Mouse (Mus musculus): ENCODE measurements around the gene Ugt1a8.

Ugt1a8 gene

DNA sequence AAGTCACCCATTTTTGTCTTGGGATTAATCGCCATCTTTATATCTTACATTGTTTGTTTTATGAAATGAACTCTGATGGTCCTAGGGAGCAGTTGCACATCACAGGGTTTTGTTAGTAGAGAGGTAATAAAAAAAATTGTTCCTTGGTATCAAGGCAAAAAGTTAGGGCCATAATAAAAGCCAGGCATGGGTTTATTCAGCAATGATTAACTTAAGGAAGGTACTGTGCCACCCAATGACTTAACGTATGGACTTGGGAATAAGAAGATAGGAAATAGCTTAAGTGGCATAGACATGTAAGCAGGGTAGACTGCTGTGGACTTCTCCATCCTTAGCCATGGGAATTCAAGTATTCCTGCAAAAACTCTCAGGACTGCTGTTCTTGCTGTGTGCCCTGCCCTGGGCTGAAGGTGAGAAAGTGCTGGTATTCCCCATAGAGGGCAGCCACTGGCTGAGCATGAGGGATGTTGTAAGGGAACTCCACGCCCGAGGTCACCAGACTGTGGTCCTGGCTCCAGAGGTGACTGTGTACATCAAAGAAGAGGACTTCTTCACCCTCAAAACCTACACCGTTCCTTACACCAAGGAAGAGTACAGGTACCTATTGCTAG is 98.8 kb downstream of the Ugt1a8 start:
- DNase-seq (ENCODE audit: low read depth, low spot score): no peak

DNA sequence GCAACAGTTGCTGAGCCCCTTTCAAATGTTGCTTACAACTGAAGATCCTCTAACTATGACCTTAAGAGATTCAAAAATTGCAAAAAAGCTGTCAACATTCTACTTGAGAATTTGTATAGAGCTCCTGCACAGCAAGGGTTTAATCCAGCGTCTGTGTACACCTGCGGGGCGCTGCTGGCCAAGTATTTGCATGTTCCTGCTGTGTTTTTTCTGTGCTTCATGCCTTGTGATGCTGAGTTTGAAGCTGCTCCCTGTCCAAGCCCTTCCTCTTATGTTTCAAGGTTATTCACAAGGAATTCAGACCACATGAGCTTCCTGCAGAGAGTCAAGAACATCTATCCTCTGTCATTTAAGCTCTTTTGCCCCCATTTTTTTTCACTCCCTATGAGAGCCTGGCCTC is 104.5 kb downstream of the Ugt1a8 start:
- DNase-seq (ENCODE audit: low read depth, low spot score): no peak

DNA sequence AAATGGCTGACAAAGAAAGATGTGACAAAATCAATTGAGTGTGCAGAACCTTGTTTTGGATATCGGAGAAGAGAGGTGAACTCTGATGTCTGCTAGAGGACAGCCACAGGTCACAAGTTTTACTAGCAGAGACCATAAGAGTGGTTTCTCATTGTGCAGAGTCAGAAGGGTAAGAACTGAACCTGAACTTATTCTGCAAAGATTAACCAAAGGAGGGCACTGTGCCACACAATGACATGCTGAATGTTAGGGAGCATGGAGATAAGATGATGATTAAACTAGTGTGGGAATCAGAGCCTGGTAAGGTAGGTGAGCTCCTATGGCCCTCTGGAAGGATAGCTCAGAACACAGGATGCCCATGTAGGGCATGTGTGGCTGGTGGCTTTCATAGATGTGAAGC is 108.1 kb downstream of the Ugt1a8 start:
- no peak for DNase-seq (ENCODE audit: low read depth, low spot score)

DNA sequence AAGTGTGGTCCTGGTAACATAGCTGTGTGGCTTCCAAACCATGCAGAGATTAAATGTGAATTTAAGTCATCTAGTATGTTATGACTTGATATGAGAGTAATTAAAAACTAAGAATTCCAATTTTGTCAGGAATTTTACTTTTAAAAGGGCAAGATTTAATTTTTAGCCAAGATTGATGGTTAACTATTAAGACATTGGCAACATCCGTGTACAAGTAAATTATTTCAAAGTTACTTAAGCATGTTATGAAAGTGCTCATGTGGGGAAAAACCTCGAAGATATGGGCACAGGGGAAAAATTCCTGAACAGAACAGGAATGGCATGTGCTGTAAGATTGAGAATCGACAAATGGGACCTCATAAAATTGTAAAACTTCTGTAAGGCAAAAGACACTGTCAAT is 109.8 kb downstream of the Ugt1a8 start:
- no peak for DNase-seq (ENCODE audit: low read depth, low spot score)

DNA sequence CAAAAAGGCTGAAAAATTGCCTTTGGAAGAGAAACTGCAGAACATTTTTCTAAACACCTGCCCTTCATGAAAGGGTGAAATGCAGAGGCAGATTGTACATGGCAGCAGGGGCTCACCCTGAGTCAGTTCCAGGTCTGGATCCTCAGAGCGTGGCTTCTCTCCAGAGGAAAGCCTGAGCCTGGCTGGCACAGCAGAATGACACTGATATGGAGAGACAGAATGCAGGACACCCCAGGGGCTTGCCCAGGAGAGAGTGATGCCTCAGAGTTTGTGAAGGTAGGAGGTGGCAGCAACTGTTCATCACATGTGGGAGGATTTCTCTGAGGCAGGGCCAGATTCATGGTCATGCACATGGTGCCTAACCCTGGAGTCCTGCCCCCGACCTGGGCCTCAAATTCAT is 112.4 kb downstream of the Ugt1a8 start:
- no peak for DNase-seq (ENCODE audit: low read depth, low spot score)

DNA sequence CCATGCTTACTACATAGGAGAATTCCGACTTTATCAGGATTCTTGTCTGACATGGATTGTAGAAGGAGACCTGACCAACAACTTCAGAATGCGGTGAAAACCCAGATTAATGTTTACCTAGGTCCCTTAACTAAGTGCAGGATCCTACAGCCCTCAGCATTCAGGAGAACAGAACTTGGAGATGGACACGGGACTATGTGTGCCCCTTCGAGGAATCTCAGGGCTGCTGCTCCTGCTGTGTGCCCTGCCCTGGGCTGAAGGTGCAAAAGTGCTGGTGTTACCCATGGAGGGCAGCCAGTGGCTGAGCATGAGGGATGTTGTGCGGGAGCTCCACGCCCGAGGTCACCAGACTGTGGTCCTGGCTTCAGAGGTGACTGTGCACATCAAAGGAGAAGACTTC is 112.8 kb downstream of the Ugt1a8 start, which contains the start of gene Ugt1a2:
TSS of gene Ugt1a2 (plus strand) at position 146 of the 400 bp plus-strand sequence.
- DNase-seq (ENCODE audit: low read depth, low spot score): no peak

DNA sequence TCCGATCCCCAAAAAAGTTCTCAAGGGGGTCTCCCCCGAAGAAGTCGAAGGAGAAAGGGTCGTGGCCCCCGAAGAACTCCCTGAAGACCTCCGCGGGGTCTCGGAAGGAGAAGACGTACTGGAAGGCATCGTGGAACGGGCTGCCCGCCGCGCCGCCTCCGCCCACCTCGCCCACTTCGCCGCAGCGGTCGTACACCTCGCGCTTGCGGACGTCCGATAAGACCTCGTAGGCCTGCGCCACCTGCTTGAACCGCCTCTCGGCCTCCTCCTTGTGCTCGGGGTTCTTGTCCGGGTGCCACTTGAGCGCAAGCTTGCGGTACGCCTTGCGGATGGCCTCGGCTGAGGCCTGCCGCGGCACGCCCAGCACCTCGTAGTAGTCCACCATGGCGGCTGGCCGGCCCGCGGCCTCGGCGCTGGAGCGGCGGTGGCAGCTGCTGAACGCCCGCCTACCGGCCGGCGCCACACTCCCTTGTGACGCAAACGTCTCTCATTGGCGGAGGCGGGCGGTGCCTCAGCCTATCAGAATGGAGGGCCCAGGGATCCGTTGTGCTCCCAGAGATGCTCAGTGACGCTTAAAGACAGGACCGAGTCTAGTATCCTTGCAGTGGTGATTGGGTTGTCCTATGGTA is 117.8 kb downstream of the Ugt1a8 start, which contains the start of gene Dnajb3:
TSS of gene Dnajb3 (minus strand) at position 489 of the 629 bp plus-strand sequence.
- DNase-seq (ENCODE audit: low read depth, low spot score): no peak

DNA sequence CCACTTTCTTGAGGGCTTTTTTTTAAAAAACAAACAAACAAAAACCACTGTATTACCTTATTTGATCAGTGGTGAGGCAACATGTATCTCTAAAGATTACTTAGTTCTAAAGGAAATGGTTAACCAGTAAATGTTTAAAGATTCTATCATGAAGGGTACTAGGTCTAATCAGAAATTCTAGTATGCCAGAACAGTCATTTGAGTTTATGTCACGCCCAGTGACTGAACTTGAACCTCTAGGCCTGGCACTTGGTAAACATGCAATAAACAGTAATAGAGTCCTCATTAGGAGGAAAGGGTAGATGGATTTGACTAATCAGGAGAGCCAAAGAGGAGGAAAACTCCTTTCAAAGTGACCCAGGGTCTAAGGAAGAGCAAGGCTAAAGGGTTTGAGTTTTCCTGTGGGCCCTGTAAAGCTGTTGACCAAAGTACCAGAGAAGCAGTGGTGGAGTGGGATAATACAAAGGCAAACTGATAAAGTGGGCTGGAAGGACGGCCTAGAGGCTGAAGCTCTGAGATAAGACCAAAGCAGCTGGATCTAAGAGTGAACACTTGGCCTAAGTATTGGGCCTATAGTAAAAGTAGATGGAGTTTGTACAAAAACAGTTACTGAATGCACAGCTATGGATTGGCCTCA is 119.3 kb downstream of the Ugt1a8 start:
- no peak for DNase-seq (ENCODE audit: low read depth, low spot score)

DNA sequence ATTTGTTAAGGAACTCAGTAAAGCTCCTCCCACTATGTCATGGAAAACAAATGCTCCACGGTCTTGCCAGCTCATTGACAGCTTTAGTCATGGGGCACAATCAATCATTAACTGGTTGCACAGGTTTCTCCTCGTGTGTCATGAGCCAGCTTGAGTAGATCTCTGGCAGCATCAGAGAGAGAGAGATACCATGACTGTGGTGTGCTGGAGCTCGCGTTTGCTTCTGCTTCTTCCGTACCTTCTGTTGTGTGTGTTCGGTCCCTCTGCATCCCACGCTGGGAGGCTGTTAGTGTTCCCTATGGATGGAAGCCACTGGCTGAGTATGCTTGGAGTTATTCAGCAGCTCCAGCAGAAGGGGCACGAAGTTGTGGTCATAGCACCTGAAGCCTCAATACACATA is 124.2 kb downstream of the Ugt1a8 start, which contains the start of gene Ugt1a1:
TSS of gene Ugt1a1 (plus strand) at position 148 of the 400 bp plus-strand sequence.
- DNase-seq (ENCODE audit: low read depth, low spot score): peak; percentile 13

DNA sequence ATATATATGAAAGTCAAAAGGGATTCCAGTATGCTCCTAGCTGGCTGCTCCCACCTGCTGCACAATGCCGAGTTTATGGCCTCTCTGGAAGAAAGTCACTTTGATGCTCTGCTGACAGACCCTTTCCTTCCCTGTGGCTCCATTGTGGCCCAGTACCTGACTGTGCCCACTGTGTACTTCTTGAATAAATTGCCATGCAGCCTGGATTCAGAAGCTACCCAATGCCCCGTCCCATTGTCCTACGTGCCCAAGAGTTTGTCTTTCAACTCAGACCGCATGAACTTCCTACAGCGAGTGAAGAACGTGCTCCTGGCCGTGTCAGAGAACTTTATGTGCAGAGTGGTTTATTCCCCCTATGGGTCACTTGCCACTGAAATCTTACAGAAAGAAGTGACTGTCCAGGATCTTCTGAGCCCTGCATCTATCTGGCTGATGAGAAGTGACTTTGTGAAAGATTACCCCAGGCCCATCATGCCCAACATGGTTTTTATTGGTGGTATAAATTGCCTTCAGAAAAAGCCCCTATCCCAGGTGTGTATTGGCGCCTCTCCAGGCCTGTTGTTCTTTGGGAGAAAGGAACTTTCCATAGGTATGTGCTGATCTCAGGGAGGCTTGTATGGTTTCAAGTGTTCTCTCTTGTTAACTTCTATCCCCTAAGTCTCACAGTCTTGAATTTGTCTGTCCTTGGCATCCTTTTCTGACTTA is 124.9 kb downstream of the Ugt1a8 start:
- DNase-seq (ENCODE audit: low read depth, low spot score): peak; percentile 16

DNA sequence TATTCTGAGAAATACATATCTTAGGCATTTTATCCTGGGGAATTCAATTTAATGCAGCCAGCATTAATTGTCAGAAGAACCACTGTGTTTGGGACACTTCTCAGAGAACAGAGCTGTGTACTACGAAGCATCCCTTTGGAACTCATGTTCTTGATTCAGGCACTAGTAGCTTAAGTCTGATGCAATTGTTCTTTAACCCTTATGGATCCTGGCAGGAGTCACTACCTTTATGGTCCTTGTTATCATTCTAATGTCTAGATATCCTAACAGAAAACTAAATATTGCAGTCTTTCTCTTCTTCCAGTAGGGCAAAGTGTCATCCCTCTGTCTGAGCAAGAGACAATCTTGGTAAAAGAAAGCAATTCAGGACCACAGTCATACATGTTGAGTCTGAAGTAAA is 125.4 kb downstream of the Ugt1a8 start:
- DNase-seq (ENCODE audit: low read depth, low spot score): no peak

DNA sequence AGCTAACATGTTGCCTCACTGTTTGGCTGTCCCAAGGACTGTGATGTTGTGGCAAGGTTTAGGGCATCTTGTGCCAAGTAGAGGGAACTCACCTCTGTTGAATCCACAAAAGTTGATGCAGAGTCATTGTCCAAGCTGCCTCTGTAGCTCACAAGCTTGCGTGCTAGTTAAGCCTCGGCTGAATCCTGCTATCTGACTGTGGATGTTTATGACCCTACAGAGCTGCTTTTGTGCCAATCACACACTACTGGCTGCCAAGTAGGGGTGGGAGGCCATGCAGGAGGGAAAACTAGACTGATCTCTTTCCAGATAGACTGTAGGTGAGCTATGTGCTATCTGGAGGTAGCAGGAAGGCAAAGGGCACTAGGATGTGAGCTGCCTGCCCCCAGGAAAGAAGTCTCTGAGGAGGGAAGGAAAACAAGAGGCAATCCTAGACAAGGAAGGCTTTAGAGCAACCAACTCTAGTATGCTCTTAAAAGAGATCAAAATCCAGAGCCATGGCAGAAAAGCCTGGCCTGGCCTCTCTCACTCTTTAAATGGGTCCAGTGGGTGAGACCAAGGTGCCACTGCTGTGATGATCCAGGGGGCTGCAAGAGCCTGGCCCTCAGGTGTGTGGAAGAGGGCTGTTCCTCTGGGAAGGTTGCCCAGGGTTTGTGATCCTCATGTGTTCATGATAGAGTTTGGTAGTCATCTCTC is 126.3 kb downstream of the Ugt1a8 start:
- DNase-seq (ENCODE audit: low read depth, low spot score): peak; percentile 9

DNA sequence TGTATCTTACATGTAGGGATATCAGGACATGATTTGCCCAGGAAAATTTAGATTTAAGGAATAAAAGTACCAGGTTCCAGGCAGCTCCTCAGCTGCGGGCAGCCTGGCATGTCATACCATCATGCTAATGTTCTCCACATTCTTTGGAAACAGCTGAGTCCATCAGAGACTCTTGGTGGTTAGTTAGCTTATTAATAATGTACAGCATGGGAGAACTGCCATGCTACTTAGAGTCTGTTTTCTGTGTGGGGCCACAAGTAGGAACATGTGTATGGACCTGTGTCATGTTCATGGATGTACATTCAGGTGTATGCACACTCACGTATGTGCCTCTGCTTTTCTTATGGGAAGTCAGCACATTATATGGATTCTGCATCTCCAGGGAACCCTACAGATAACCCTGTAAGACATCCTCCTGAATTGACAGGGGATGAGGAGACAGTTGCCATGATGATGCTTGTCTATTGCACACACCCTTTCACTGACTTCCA is 126.9 kb downstream of the Ugt1a8 start:
- peak; percentile 18 for DNase-seq (ENCODE audit: low read depth, low spot score)

DNA sequence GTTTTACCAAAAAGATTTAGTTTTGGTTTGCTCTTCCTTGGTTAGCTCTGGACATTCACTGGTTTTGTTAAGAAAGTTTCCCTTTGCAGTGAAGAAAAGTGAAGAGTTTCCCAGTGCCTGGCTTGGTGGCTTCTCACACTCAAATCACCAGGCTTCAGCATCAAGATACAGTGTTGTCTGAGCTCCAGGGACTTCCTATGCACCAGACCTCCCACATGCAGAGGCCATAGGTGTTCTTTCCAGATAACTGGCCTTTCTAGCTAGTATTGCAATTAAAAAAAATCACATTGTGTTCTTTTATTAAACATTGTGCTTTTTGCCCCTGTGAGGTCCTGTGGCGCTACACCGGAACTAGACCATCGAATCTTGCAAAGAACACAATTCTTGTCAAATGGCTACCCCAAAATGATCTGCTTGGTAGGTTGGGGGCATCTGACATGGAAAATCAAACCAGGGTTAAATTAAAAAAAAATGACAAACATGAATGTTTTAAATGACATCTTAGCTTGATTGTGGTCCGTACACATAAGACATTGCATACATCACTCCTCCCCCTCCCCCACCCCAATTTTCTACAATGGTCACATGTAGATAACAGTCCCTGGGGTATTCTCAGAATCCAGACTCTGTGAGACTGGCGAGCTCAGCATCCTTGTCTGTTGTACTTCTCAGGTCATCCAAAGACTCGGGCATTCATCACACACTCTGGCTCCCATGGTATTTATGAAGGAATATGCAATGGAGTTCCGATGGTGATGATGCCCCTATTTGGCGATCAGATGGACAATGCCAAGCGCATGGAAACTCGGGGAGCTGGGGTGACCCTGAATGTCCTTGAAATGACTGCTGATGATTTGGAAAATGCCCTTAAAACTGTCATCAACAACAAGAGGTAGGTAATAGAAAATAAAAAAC is 128.1 kb downstream of the Ugt1a8 start:
- DNase-seq (ENCODE audit: low read depth, low spot score): peak; percentile 5

DNA sequence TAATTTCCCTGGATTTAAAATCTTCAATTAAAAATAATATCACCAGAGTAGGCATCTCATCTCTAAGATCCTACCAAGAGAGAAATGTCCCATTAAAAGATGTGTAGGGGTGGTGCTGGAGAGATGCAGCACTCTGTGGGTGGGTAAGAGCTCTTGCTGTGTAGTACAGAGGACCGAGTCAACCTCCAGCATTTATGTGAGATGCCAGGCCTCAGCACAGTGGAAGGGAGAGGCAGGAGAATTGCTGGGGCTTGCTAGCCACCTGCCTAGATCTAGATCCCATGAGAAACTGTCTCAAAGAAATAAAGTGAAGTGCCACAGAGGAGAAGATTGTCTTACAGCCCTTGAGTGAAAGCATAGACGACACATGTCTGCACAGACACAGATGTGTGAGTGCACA is 128.9 kb downstream of the Ugt1a8 start:
- DNase-seq (ENCODE audit: low read depth, low spot score): no peak

DNA sequence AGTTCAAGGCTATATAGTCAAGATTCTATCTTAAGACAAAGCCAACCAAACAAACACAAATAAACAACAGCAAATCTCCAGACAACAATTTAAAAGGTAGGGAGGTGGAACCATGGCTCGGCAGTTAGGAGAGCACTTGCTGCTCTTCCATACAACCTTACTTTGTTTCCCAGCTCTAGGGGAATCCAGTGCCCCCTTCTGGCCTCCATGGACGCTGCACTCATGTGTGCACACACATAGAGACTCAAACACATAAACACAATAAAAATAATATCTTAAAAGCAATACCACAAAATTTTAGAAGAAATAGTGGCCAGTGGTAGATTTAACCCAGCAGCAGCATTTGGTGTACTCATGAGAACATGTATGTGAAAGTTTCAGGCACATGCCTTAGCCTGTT is 129.5 kb downstream of the Ugt1a8 start:
- DNase-seq (ENCODE audit: low read depth, low spot score): no peak

DNA sequence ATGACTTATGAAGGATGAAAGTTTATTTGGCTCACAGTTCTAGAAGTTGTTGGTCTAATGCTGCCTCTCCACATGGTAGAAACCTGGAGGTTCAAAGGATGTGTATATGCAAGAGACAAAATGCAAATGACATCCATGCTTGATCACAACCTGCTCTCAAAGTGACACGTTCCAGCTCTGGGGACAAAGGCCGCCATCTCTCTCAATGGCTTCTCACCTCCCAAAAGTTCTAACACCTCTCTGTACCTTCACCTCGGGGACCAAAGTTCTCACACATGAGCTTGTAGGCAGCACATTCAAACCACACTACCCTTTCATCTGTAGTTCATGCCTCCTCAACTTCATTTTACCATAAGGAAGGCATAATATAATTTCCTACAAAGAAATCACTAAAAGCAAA is 130.0 kb downstream of the Ugt1a8 start:
- DNase-seq (ENCODE audit: low read depth, low spot score): no peak

DNA sequence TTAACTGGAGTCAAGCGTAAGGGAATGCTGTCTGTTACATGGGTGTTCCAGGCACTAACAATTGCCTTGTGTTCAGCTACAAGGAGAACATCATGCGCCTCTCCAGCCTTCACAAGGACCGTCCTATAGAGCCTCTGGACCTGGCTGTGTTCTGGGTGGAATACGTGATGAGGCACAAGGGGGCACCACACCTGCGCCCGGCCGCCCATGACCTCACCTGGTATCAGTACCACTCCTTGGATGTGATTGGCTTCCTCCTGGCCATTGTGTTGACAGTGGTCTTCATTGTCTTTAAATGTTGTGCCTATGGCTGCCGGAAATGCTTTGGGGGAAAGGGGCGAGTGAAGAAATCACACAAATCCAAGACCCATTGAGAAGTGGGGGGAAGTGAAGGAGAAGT is 130.4 kb downstream of the Ugt1a8 start:
- peak; percentile 9 for DNase-seq (ENCODE audit: low read depth, low spot score)

DNA sequence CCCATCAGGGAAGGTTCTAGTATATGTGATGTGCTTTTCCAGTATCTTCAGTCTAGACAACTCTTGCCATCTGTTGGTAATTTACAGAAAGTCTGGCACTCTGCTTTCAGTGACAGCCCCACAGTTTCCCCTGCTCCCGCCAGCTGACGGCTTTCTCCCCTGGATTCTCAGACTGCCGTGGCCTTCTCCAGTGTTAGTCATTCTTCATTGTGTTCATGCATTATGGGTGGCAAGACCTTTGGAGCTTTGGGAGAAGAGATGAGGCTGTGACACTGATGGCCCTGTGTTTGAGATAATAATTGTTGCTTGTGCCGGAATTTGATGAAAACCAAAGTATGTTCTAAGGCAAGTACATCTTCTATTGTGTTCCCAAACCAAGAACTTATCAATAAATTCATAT is 131.0 kb downstream of the Ugt1a8 start:
- DNase-seq (ENCODE audit: low read depth, low spot score): peak; percentile 1

DNA sequence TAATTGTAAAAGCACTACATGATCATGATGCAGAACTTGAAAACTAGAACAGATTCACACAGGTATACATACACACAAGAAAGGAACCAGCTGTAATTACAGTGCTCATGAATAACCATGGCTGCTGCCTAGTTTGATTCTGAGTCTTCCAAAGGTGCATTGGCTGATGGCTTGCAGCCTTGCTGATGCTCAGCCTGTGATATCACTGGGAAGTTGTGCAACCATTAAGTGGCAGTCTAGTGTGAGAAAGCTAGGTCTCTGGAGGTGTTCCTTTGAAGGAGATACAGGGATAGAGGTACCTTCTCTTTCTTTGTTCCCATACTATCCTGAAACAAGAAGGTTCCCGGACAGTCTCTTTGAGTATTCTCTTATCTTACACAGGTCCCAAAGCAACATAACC is 131.4 kb downstream of the Ugt1a8 start:
- no peak for DNase-seq (ENCODE audit: low read depth, low spot score)

DNA sequence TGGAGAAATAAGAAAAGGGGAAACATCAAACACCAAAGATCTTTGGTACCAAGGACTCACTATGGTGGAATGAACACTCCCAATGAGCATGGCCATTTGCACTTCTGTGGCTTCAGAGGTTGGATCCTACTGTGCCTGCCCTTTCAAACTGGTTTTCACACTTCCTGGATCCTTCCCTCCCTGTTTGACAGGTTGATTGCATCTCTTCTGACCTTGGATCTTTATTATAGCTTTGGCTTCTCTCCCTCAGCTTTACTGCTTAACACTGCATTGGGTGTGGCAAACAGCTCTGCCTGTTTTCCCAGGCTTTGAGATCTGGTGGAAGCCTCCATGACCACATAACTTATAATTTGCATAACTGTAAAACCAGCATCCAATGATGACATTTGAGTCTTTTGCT is 132.7 kb downstream of the Ugt1a8 start:
- DNase-seq (ENCODE audit: low read depth, low spot score): no peak

All from A20 (cell line).